Mouse (Mus musculus): ENCODE results near the gene Siah3. TPM values are rescaled to one million over a fixed set of nuclear protein-coding genes. Genes with fewer than 3 reads are reported as not detected.

The Siah3 gene
- polyA plus RNA-seq, 1 experiment from 2014 or later: not detected

DNA sequence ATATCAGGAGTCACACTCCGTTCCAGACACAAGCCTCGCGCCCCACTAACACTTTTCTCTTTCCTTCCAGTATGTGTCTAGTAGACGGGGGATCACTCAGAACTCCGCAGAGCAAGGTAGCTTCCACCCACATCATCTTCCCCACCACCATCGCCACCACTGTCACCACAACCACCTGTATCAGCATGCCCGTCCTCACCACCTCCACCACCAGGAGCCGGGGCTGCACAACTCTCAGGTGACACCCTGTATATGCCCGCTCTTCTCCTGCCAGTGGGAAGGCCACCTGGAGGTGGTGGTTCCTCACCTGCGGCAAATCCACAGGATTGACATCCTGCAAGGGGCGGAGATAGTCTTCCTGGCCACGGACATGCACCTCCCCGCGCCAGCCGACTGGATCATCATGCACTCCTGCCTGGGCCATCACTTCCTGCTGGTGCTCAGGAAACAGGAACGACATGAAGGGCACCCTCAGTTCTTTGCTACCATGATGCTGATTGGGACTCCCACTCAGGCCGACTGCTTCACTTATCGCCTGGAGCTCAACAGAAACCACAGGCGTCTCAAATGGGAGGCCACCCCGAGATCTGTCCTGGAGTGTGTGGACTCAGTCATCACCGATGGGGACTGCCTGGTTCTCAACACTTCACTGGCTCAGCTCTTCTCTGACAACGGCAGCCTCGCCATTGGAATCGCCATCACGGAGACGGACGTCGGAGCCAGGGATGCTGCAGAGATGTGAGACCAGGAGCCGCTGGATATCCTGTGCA lies 69.8 kb downstream of the Siah3 start:
- Histone ChIP-seq H3K27me3 (ENCODE audit: control insufficient read depth, insufficient read depth, low read length) (no peaks in the 10 kb centered on the region), H3K9ac (ENCODE audit: low read length) (no peak overlapping the region), H3K4me3 (ENCODE audit: low read length) (no peak overlapping the region), H3K9me3 (replicated peaks; ENCODE audit: control insufficient read depth, low read length) (no peaks in the 10 kb centered on the region), H3K4me1 (ENCODE audit: control insufficient read depth, insufficient read depth, low read length) (peaks cover 6% of the 10 kb centered on the region; the same call in 1 of the 2 replicates), H3K36me3 (ENCODE audit: control insufficient read depth, insufficient read depth) (no peaks in the 10 kb centered on the region), H3K27ac (ENCODE audit: low read length) (no peak overlapping the region), H3K4me2 (ENCODE audit: low read depth, low read length) (no peak overlapping the region)
- no peak for ATAC-seq (replicated peaks; ENCODE audit: extremely low read depth, insufficient read depth, low FRiP score)
- 79% methylated on average over 29 of the region's 29 CpGs for WGBS

- Histone ChIP-seq H3K4me2 (ENCODE audit: low read depth, low read length) (no peak overlapping the region), H3K27ac (ENCODE audit: low read length) (no peak overlapping the region), H3K9ac (ENCODE audit: low read length) (no peak overlapping the region), H3K4me1 (ENCODE audit: control insufficient read depth, insufficient read depth, low read length) (peaks cover 6% of the 10 kb centered on the region; the same call in 1 of the 2 replicates), H3K36me3 (ENCODE audit: control insufficient read depth, insufficient read depth) (no peaks in the 10 kb centered on the region), H3K9me3 (replicated peaks; ENCODE audit: control insufficient read depth, low read length) (no peaks in the 10 kb centered on the region), H3K27me3 (ENCODE audit: control insufficient read depth, insufficient read depth, low read length) (0 out of 2 replicates have a peak, but pooled peaks cover 2% of the 10 kb centered on the region), H3K4me3 (ENCODE audit: low read length) (no peak overlapping the region)
- peak; percentile 65; the same call in 1 of the 2 replicates for ATAC-seq (replicated peaks; ENCODE audit: extremely low read depth, insufficient read depth, low FRiP score)
- 60% methylated on average over 10 of the region's 10 CpGs for WGBS
Measured at GRCm38 (mm10) chr14:75527464-75528190, 71.8 kb downstream of the Siah3 start.

DNA sequence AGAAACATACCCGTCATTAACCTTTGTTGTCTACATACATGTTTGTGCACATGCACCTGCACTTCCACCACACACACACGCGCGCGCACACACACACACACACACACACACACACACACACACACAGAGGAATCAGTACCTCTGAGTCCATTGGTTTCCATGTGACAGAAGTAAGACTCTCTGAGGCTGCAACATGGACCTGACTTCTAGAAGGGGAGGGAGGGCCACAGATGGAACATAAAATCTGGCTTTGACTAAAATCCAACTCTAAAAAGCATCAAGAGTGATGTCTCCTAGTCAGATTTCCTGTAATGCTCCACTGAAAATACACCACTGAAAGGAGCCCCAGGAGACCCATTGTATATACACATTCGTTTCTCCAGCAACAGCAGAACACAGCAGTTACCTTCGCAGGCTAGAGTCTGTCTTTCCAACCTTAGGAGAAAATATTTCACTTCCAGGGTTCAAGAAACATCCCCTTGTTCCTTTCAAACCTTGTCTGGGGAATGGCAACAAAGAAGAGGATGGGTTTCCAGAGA lies 75.1 kb downstream of the Siah3 start:
- Histone ChIP-seq H3K27ac (ENCODE audit: low read length) (no peak overlapping the region), H3K4me3 (ENCODE audit: low read length) (no peak overlapping the region), H3K27me3 (ENCODE audit: control insufficient read depth, insufficient read depth, low read length) (0 out of 2 replicates have a peak, but pooled peaks cover 2% of the 10 kb centered on the region), H3K9me3 (replicated peaks; ENCODE audit: control insufficient read depth, low read length) (no peaks in the 10 kb centered on the region), H3K4me1 (ENCODE audit: control insufficient read depth, insufficient read depth, low read length) (peaks cover 6% of the 10 kb centered on the region; the same call in 1 of the 2 replicates), H3K4me2 (ENCODE audit: low read depth, low read length) (no peak overlapping the region), H3K9ac (ENCODE audit: low read length) (no peak overlapping the region), H3K36me3 (ENCODE audit: control insufficient read depth, insufficient read depth) (no peaks in the 10 kb centered on the region)
- no peak for ATAC-seq (replicated peaks; ENCODE audit: extremely low read depth, insufficient read depth, low FRiP score)
- WGBS: 85% methylated on average over 7 of the region's 7 CpGs

GRCm38 (mm10) chr14:75539205-75539604 lies 83.4 kb downstream of the Siah3 start:
- ATAC-seq (replicated peaks; ENCODE audit: extremely low read depth, insufficient read depth, low FRiP score): no peak
- H3K27me3 ChIP-seq (ENCODE audit: control insufficient read depth, insufficient read depth, low read length): no peaks in the 10 kb centered on the region
- H3K4me3 ChIP-seq (ENCODE audit: low read length): no peak overlapping the region
- H3K4me2 ChIP-seq (ENCODE audit: low read depth, low read length): no peak overlapping the region
- H3K36me3 ChIP-seq (ENCODE audit: control insufficient read depth, insufficient read depth): no peaks in the 10 kb centered on the region
- no peak overlapping the region for H3K27ac ChIP-seq (ENCODE audit: low read length)
- no peaks in the 10 kb centered on the region for H3K4me1 ChIP-seq (ENCODE audit: control insufficient read depth, insufficient read depth, low read length)
- WGBS: 26% methylated on average over 2 of the region's 2 CpGs
- H3K9me3 ChIP-seq (replicated peaks; ENCODE audit: control insufficient read depth, low read length): no peaks in the 10 kb centered on the region
- H3K9ac ChIP-seq (ENCODE audit: low read length): no peak overlapping the region

GRCm38 (mm10) chr14:75540216-75540995 lies 84.6 kb downstream of the Siah3 start:
- Histone ChIP-seq H3K27ac (ENCODE audit: low read length) (no peak overlapping the region), H3K4me2 (ENCODE audit: low read depth, low read length) (no peak overlapping the region), H3K36me3 (ENCODE audit: control insufficient read depth, insufficient read depth) (no peaks in the 10 kb centered on the region), H3K27me3 (ENCODE audit: control insufficient read depth, insufficient read depth, low read length) (no peaks in the 10 kb centered on the region), H3K9me3 (replicated peaks; ENCODE audit: control insufficient read depth, low read length) (no peaks in the 10 kb centered on the region), H3K4me3 (ENCODE audit: low read length) (no peak overlapping the region), H3K9ac (ENCODE audit: low read length) (no peak overlapping the region), H3K4me1 (ENCODE audit: control insufficient read depth, insufficient read depth, low read length) (no peaks in the 10 kb centered on the region)
- ATAC-seq (replicated peaks; ENCODE audit: extremely low read depth, insufficient read depth, low FRiP score): no peak
- 71% methylated on average over 17 of the region's 17 CpGs for WGBS

- 30% methylated on average over 5 of the region's 5 CpGs for WGBS
- Histone ChIP-seq H3K27ac (ENCODE audit: low read length) (no peak overlapping the region), H3K36me3 (ENCODE audit: control insufficient read depth, insufficient read depth) (no peaks in the 10 kb centered on the region), H3K4me2 (ENCODE audit: low read depth, low read length) (no peak overlapping the region), H3K27me3 (ENCODE audit: control insufficient read depth, insufficient read depth, low read length) (no peaks in the 10 kb centered on the region), H3K9ac (ENCODE audit: low read length) (no peak overlapping the region), H3K4me1 (ENCODE audit: control insufficient read depth, insufficient read depth, low read length) (no peaks in the 10 kb centered on the region), H3K4me3 (ENCODE audit: low read length) (no peak overlapping the region), H3K9me3 (replicated peaks; ENCODE audit: control insufficient read depth, low read length) (no peaks in the 10 kb centered on the region)
- ATAC-seq (replicated peaks; ENCODE audit: extremely low read depth, insufficient read depth, low FRiP score): no peak
Measured at GRCm38 (mm10) chr14:75540996-75541350, 85.2 kb downstream of the Siah3 start.

GRCm38 (mm10) chr14:75541731-75542130 lies 85.9 kb downstream of the Siah3 start:
- Histone ChIP-seq H3K9ac (ENCODE audit: low read length) (no peak overlapping the region), H3K36me3 (ENCODE audit: control insufficient read depth, insufficient read depth) (no peaks in the 10 kb centered on the region), H3K9me3 (replicated peaks; ENCODE audit: control insufficient read depth, low read length) (no peaks in the 10 kb centered on the region), H3K27me3 (ENCODE audit: control insufficient read depth, insufficient read depth, low read length) (no peaks in the 10 kb centered on the region), H3K4me2 (ENCODE audit: low read depth, low read length) (no peak overlapping the region), H3K4me1 (ENCODE audit: control insufficient read depth, insufficient read depth, low read length) (no peaks in the 10 kb centered on the region), H3K27ac (ENCODE audit: low read length) (no peak overlapping the region), H3K4me3 (ENCODE audit: low read length) (no peak overlapping the region)
- WGBS: 27% methylated on average over 8 of the region's 8 CpGs
- ATAC-seq (replicated peaks; ENCODE audit: extremely low read depth, insufficient read depth, low FRiP score): no peak

DNA sequence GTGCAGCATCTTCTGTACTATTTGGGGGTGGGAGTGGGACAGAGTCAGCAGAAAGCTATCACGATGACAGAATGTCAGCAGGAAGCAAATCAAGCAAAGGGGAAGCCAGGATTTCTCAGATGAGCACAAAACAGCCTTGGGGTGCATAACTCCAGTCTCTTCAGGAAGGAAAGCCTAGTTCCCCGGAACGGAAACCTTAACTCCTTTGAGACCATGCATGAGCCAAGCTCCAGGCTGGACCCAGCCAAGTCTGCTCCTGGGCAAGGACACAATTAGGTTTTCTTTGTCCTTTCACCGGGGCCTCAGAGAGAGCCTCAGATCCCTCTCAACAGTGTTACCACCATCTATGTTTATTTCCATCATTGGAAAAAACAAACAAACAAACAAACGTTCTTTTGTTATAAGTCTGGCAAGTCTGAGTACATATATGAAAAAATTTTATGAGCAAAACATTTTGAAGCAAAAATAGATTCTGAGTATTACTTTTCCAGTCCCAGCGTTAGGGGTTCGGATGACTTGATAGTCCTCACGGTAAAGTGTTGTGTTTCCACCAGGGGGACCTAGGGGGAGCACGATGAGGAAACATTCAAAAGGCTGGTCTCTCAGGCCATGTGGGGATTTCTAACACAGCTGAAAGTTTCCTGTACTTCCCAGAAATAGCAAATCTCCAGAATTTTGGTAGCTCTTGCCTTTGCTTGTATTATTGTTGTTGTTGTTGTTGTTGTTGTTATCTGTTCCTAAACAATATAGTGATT lies 106.0 kb downstream of the Siah3 start:
- H3K4me3 ChIP-seq (ENCODE audit: low read length): no peak overlapping the region
- H3K9ac ChIP-seq (ENCODE audit: low read length): no peak overlapping the region
- no peaks in the 10 kb centered on the region for H3K27me3 ChIP-seq (ENCODE audit: control insufficient read depth, insufficient read depth, low read length)
- H3K9me3 ChIP-seq (replicated peaks; ENCODE audit: control insufficient read depth, low read length): no peaks in the 10 kb centered on the region
- H3K4me2 ChIP-seq (ENCODE audit: low read depth, low read length): no peak overlapping the region
- WGBS: 38% methylated on average over 9 of the region's 9 CpGs
- no peaks in the 10 kb centered on the region for H3K36me3 ChIP-seq (ENCODE audit: control insufficient read depth, insufficient read depth)
- H3K4me1 ChIP-seq (ENCODE audit: control insufficient read depth, insufficient read depth, low read length): peaks cover 4% of the 10 kb centered on the region; the same call in 1 of the 2 replicates
- no peak for ATAC-seq (replicated peaks; ENCODE audit: extremely low read depth, insufficient read depth, low FRiP score)
- no peak overlapping the region for H3K27ac ChIP-seq (ENCODE audit: low read length)
